Mouse (Mus musculus): ENCODE measurements around the gene Pagr1a. TPM values are rescaled to one million over a fixed set of nuclear protein-coding genes. Genes with fewer than 3 reads are reported as not detected.
A peak's percentile ranks its signal among the peaks of the same experiment; 100 is the strongest.

Pagr1a gene
- total RNA-seq, 2 experiments from 2014 or later: 24.9 to 34.2 TPM

GRCm38 (mm10) chr7:127007313-127008024, 9.7 kb downstream of the Pagr1a start:
- no peak for DNase-seq (ENCODE audit: low spot score in 2 of 2)

- DNase-seq (ENCODE audit: low spot score in 2 of 2): no peak
Observed at GRCm38 (mm10) chr7:127004122-127004875, 12.9 kb downstream of the Pagr1a start.

GRCm38 (mm10) chr7:127003620-127004019, 13.5 kb downstream of the Pagr1a start:
- no peak for DNase-seq (ENCODE audit: low spot score in 2 of 2)

GRCm38 (mm10) chr7:126999568-126999967, 17.6 kb downstream of the Pagr1a start:
- DNase-seq (ENCODE audit: low spot score in 2 of 2): no peak

GRCm38 (mm10) chr7:126996449-126996848, 20.7 kb downstream of the Pagr1a start:
- DNase-seq (ENCODE audit: low spot score in 2 of 2): no peak

GRCm38 (mm10) chr7:126988816-126989215, 28.3 kb downstream of the Pagr1a start:
- no peak for DNase-seq (ENCODE audit: low spot score in 2 of 2)

- peak; percentile 29 to 46 for DNase-seq (ENCODE audit: low spot score in 2 of 2)
Observed at GRCm38 (mm10) chr7:126986319-126986718, 30.8 kb downstream of the Pagr1a start.

GRCm38 (mm10) chr7:126984667-126985444, 32.3 kb downstream of the Pagr1a start:
- DNase-seq (ENCODE audit: low spot score in 2 of 2): no peak

- DNase-seq (ENCODE audit: low spot score in 2 of 2): no peak
Observed at GRCm38 (mm10) chr7:126983113-126983512, 34.0 kb downstream of the Pagr1a start.

- DNase-seq (ENCODE audit: low spot score in 2 of 2): no peak
Observed at GRCm38 (mm10) chr7:126982054-126982453, 35.1 kb downstream of the Pagr1a start.

- no peak for DNase-seq (ENCODE audit: low spot score in 2 of 2)
Observed at GRCm38 (mm10) chr7:126981601-126982000, 35.6 kb downstream of the Pagr1a start.

- DNase-seq (ENCODE audit: low spot score in 2 of 2): no peak
Observed at GRCm38 (mm10) chr7:126978841-126979240, 38.3 kb downstream of the Pagr1a start.

GRCm38 (mm10) chr7:126976878-126977459, 40.2 kb downstream of the Pagr1a start:
- DNase-seq (ENCODE audit: low spot score in 2 of 2): no peak

GRCm38 (mm10) chr7:126975950-126976866, 40.9 kb downstream of the Pagr1a start, which contains the start of gene Cdiptos:
TSS of gene Cdiptos (minus strand) at chr7:126976098.
- DNase-seq (ENCODE audit: low spot score in 2 of 2): peak; percentile 98

- no peak for DNase-seq (ENCODE audit: low spot score in 2 of 2)
Observed at GRCm38 (mm10) chr7:126975893-126975949, 41.4 kb downstream of the Pagr1a start, which contains the start of gene Cdipt. TSS of gene Cdipt (plus strand) at chr7:126975914.

- no peak for DNase-seq (ENCODE audit: low spot score in 2 of 2)
Observed at GRCm38 (mm10) chr7:126975493-126975892, 41.7 kb downstream of the Pagr1a start.

GRCm38 (mm10) chr7:126967361-126967760, 49.8 kb downstream of the Pagr1a start:
- no peak for DNase-seq (ENCODE audit: low spot score in 2 of 2)

GRCm38 (mm10) chr7:126965568-126965967, 51.6 kb downstream of the Pagr1a start:
- DNase-seq (ENCODE audit: low spot score in 2 of 2): no peak
